Mouse (Mus musculus) kidney, adult 2 months (tissue): Measurements from ENCODE around the gene Gzma. TPM values are rescaled to one million over a fixed set of nuclear protein-coding genes. Genes with fewer than 3 reads are reported as not detected.

Experiments used
- DNase-seq: peaks from one replicate; pipeline ENCODE4 v3.0.0; 2021
- H3K27ac ChIP-seq: fragments of 200-500 bp; 2 replicates; pipeline ENCODE4 v1.5.1; 2012; ENCODE audit warnings: low read depth, low read length, control low read depth, inconsistent platforms; ENCODE audit not compliant: insufficient read depth
- H3K27me3 ChIP-seq: fragments of 200-500 bp; replicated peaks from 2 replicates; pipeline ENCODE4 v1.6.1; 2012; ENCODE audit warnings: mild to moderate bottlenecking, moderate library complexity, low read length, inconsistent platforms; ENCODE audit not compliant: control insufficient read depth, insufficient read depth
- H3K36me3 ChIP-seq: fragments of 200-500 bp; 2 replicates; pipeline ENCODE4 v1.6.1; 2012; ENCODE audit warnings: mild to moderate bottlenecking, moderate library complexity, low read length, inconsistent platforms; ENCODE audit not compliant: control insufficient read depth, insufficient read depth
- H3K4me1 ChIP-seq: fragments of 200-500 bp; 2 replicates; pipeline ENCODE4 v1.6.1; 2011; ENCODE audit warnings: low read length; ENCODE audit not compliant: control insufficient read depth, insufficient read depth
- H3K4me3 ChIP-seq: fragments of 200-500 bp; 2 replicates; pipeline ENCODE4 v1.5.1; 2011; ENCODE audit warnings: mild to moderate bottlenecking, low read depth, low read length, control low read depth; ENCODE audit not compliant: insufficient read depth
- CTCF ChIP-seq: fragments of 200-500 bp; conservative IDR thresholded peaks from 2 replicates; pipeline ENCODE4 v1.5.1; 2011; ENCODE audit warnings: low read depth, mild to moderate bottlenecking, control low read depth, low read length, moderate library complexity, mixed read lengths; ENCODE audit not compliant: insufficient read depth, insufficient read length
- POLR2A ChIP-seq: fragments of 200-500 bp; IDR thresholded peaks from one replicate; pipeline ENCODE4 v1.6.1; 2011; ENCODE audit warnings: low read depth, low read length, control low read depth
- WGBS: fragments of 180-500 bp; shearing (Covaris S2); methylation state at CpG from one replicate; pipeline ENCODE4 v1.1.7; 2018; 5-methylcytosine and 5-hydroxymethylcytosine counted together
- polyA plus RNA-seq: library from polyadenylated mRNA; depleted of rRNA; stranded (reverse); fragments of >200 nt; gene quantifications from 2 replicates; pipeline ENCODE4 v1.2.3, GENCODE M21; 2012; rRNA removed

Gzma gene
- polyA plus RNA-seq: 0.35 and 1.1 TPM in 2 replicates

DNA sequence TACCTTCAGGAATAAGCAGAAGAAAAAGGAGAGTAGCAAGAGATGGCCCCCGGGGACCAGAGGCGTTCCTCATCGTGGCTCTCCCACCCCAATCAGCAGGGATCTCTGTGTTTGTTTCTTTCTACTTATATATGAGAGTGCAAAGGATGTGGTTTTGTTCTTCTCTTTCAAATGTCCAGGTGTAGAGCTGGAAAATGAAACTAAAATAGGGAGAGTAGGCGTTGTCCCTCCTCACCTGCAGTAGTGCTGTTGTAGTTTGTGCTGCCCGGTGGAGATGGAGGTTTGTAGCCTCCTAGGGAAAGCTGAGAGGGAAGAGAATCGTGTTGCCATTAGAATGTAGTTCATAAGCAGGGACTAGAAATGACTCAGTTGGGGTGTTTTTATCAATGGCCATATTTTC, at the start of gene Gzma:
Gzma (minus strand) TSS at position 103 of the 400 bp plus-strand sequence.
- no peak for TF ChIP-seq CTCF
- TF ChIP-seq POLR2A: no peak
- H3K27me3 ChIP-seq: no peaks in the 10 kb centered on the region; the same call in 1 of the 2 replicates
- 89% methylated on average over 6 of the region's 6 CpGs for WGBS
- DNase-seq: no peak
- no peaks in the 10 kb centered on the region for H3K4me1 ChIP-seq
- no peak within 1 kb of the TSS for H3K27ac ChIP-seq
- H3K36me3 ChIP-seq: no peaks in the 10 kb centered on the region
- no peak within 1 kb of the TSS for H3K4me3 ChIP-seq

DNA sequence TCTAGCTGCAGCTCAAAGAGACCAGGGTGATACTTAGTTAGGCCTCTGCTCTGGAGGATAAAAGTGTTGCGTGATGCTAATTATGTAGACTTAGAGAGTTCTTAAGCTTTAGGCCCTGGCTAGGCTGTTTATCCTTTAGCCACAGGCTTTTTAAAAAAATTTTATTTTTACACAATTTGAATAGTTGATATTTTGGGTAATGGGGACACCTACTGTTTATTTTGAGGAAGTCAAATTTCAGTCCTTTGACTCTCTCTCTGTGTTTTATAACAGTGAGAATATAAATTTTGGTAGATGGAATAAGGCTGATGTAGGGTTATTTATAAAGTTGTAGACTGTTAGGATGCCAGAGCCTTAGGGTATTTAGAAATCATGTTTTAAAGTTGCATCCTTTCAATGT, 38.8 kb upstream of the Gzma start:
- no peak overlapping the region for H3K27ac ChIP-seq
- no peak overlapping the region for H3K4me3 ChIP-seq
- TF ChIP-seq CTCF: no peak
- TF ChIP-seq POLR2A: no peak
- no peak for DNase-seq
- H3K27me3 ChIP-seq: no peaks in the 10 kb centered on the region
- H3K36me3 ChIP-seq: no peaks in the 10 kb centered on the region
- no peaks in the 10 kb centered on the region for H3K4me1 ChIP-seq
- WGBS: 91% methylated on average over 1 of the region's 1 CpGs

DNA sequence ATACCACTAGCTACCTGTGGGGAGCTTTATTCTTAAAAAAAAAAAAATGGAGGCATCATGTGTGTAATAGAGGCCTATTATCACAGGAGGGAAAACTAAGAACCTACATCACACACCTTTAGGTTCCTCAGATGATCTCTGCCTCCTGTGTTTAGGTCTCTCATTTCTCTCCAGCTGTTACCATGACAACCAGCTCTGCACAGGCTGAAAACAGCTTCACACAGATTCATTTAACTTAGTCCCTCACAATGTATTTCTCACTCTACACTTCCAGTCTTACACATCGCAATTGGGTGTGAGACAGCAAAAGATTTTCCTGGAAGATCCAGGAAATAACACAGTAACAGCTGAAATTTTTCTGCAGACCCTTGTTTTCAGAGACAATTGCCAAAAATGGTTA, 29.2 kb upstream of the Gzma start:
- Histone ChIP-seq H3K27ac (no peak overlapping the region), H3K4me3 (no peak overlapping the region), H3K4me1 (no peaks in the 10 kb centered on the region), H3K36me3 (no peaks in the 10 kb centered on the region), H3K27me3 (no peaks in the 10 kb centered on the region)
- 88% methylated on average over 1 of the region's 1 CpGs for WGBS
- TF ChIP-seq CTCF: no peak
- no peak for TF ChIP-seq POLR2A
- DNase-seq: no peak

DNA sequence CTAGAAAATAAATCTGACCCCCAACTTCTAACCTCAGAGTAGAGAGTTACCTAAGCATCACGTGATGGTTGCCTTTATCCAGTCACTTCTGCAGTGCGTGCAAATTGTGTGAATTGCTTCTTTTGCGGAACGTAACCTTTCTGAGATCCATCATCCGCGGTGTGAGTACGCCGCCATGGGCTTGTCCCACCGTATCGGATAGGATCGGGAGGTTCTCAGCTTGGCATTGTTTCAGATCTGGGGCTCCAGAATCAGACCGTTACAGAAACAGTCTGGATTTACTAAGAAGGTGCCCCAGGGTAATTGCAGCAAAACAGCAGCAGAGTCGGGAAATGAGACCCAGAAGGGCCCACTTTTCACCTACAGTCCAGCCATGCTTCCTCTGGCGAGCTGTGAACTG, 20.5 kb upstream of the Gzma start:
- no peaks in the 10 kb centered on the region for H3K36me3 ChIP-seq
- TF ChIP-seq CTCF: no peak
- TF ChIP-seq POLR2A: no peak
- H3K4me1 ChIP-seq: no peaks in the 10 kb centered on the region
- WGBS: 90% methylated on average over 14 of the region's 14 CpGs
- H3K27me3 ChIP-seq: no peaks in the 10 kb centered on the region
- DNase-seq: no peak
- H3K27ac ChIP-seq: no peak overlapping the region
- no peak overlapping the region for H3K4me3 ChIP-seq

DNA sequence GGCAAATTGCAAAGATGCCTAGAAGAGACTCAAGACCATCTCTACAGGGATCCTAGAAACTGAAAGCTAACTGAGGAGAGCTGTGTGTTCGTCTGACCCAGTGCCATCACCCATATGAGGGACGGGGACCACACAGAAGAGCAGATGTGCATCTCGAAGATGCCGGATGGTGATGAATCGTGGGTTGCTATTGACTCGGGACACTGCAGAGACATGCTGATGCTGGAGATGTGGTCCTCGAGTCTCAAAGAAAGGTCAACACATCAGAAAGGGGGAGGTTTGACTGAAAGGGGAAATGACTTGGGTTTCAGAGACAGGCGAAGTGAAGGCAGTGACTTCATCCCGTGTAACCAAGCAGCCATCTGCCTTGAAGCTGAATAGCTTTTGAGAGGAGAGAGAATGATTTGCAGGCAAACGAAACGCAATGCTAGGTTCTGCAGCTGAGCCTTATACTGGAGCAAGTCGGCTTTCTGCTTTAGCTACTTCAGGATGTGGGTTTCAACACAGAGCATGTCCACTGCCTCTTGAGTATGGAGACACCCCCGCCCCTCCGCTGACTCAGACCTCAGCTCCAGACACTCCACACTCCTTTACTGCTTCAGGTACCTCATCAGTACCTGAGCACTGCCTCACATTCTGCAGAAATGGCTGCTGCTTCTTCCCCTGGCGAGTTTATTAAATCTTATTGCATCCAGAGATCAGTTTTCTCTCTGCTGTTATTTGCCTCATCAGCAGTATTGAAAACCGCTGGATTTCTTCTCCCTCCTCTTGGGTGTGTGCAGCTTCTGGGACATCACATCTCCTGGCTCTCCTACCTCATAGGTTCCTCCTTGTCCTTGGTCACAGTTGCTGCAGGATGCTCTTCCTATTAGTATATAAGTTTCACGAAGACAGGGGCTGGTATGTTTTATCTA, 19.8 kb upstream of the Gzma start:
- 84% methylated on average over 17 of the region's 17 CpGs for WGBS
- no peak overlapping the region for H3K27ac ChIP-seq

DNA sequence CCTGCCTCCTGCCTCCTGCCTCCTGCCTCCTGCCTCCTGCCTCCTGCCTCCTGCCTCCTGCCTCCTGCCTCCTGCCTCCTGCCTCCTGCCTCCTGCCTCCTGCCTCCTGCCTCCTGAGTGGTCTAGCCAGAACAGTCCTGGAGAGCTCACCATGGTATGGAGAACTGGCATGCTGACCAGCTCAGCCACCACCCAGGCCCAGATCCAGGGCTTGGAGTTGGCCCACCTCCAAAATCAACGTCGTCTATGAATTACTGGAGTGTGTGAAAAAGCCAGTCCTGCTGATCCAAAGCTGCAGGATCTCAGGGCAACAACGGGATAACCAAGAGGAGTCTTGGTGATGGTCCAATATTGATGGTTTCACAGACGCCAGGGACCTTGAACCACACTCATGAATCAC, 18.2 kb upstream of the Gzma start:
- Histone ChIP-seq H3K36me3 (no peaks in the 10 kb centered on the region), H3K4me3 (no peak overlapping the region), H3K27ac (no peak overlapping the region), H3K4me1 (no peaks in the 10 kb centered on the region), H3K27me3 (no peaks in the 10 kb centered on the region)
- 29% methylated on average over 4 of the region's 4 CpGs for WGBS
- no peak for DNase-seq
- TF ChIP-seq CTCF (no peak), POLR2A (no peak)

More for the DNA sequence above, 19.8 kb upstream of the Gzma start:
- H3K36me3 ChIP-seq: no peaks in the 10 kb centered on the region
- no peak for DNase-seq
- no peaks in the 10 kb centered on the region for H3K4me1 ChIP-seq
- H3K4me3 ChIP-seq: no peak overlapping the region
- no peaks in the 10 kb centered on the region for H3K27me3 ChIP-seq
- TF ChIP-seq POLR2A (no peak), CTCF (no peak)

DNA sequence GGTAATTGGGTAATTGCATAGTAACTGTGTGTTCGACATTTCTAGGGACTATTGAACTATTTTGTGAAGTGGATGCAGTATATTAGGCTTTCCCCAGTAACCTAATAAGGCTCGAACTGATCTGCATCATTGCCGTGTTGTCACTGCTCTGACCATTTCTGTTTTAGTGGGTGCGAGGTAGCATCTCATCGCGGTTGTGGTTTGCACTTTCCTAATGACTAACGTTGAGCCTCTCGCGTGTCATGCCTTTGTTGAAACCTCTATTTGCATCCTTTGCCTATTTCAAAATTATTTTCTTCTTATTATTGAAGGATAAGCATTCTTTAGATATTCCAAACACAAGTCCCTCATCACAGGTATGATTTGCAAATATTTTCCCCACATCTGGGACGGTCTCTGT, 4.0 kb upstream of the Gzma start:
- no peak for DNase-seq
- Histone ChIP-seq H3K36me3 (no peaks in the 10 kb centered on the region), H3K4me1 (no peaks in the 10 kb centered on the region), H3K27ac (no peak overlapping the region), H3K4me3 (no peak overlapping the region), H3K27me3 (no peaks in the 10 kb centered on the region)
- no peak for TF ChIP-seq CTCF
- TF ChIP-seq POLR2A: no peak
- WGBS: 92% methylated on average over 10 of the region's 10 CpGs
